Mouse (Mus musculus) kidney, embryonic 15.5 days (tissue): Measurements from ENCODE around the gene Fcnb. TPM values are rescaled to one million over a fixed set of nuclear protein-coding genes. Genes with fewer than 3 reads are reported as not detected.

Experiments
- ATAC-seq: fragments of 200-750 bp; cut with Nextera tagmentation; replicated peaks from 2 replicates; pipeline ENCODE4 v1.8.0; 2017; ENCODE audit warnings: moderate TSS enrichment; ENCODE audit not compliant: low FRiP score
- H3K27ac ChIP-seq: fragments of 300-500 bp; sonication (generic); 2 replicates; pipeline ENCODE4 v1.5.1; 2015; ENCODE audit warnings: mild to moderate bottlenecking, inconsistent platforms
- H3K27me3 ChIP-seq: fragments of 300-500 bp; sonication (generic); 2 replicates; pipeline ENCODE4 v1.6.1; 2015; ENCODE audit warnings: inconsistent platforms
- H3K36me3 ChIP-seq: fragments of 300-500 bp; sonication (generic); 2 replicates; pipeline ENCODE4 v1.6.1; 2015; ENCODE audit warnings: inconsistent platforms
- H3K4me1 ChIP-seq: fragments of 300-500 bp; sonication (generic); 2 replicates; pipeline ENCODE4 v1.6.1; 2015; ENCODE audit warnings: inconsistent platforms
- H3K4me2 ChIP-seq: fragments of 300-500 bp; sonication (generic); 2 replicates; pipeline ENCODE4 v1.6.1; 2015; ENCODE audit warnings: moderate library complexity, mild to moderate bottlenecking, inconsistent platforms
- H3K4me3 ChIP-seq: fragments of 300-500 bp; sonication (generic); replicated peaks from 2 replicates; pipeline ENCODE4 v1.5.1; 2015; ENCODE audit warnings: mild to moderate bottlenecking, inconsistent platforms
- H3K9ac ChIP-seq: fragments of 300-500 bp; sonication (generic); 2 replicates; pipeline ENCODE4 v1.6.1; 2015; ENCODE audit warnings: mild to moderate bottlenecking, inconsistent platforms
- H3K9me3 ChIP-seq: fragments of 300-500 bp; sonication (generic); replicated peaks from 2 replicates; pipeline ENCODE4 v1.6.1; 2016; ENCODE audit warnings: inconsistent platforms
- WGBS: fragments of 180-500 bp; shearing (Covaris S2); methylation state at CpG from one replicate; pipeline ENCODE4 v1.1.7; 2015; ENCODE audit warnings: mixed read lengths; 5-methylcytosine and 5-hydroxymethylcytosine counted together
- polyA plus RNA-seq: library from polyadenylated mRNA; unstranded; fragments of >200 nt; fragmentation: Nextera tagmentation; extraction: Ambion mirVana; gene quantifications from 2 replicates; pipeline ENCODE4 v1.2.1, GENCODE M21; 2015

Gene Fcnb
- 0.60 and 1.2 TPM in 2 replicates for polyA plus RNA-seq

DNA sequence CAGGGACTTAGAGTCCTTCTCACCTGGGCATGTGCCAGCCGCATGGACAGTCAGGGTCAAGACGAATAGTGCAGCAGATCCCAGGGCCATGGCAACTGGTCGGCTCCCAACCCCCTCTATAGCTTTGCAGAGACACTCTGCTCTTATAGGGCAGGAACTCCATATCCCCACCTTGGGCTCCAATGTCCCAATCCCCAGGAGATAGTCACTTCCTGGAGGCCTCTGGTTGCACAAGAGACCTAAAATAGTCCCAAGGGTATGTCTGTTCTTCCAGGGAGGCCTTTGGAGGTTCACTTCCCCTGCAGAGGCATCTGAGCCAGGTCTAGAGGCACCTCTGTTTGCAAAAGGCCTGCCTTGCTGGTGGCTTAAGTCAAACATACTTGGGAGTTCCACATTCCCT lies at the start of gene Fcnb:
Fcnb (minus strand) TSS at position 118 of the 400 bp plus-strand sequence.
- H3K4me1 ChIP-seq, result no peaks in the 10 kb centered on the region
- H3K4me3 ChIP-seq, result no peak within 1 kb of the TSS
- H3K4me2 ChIP-seq, result no peak within 1 kb of the TSS
- no peak within 1 kb of the TSS for H3K9ac ChIP-seq
- WGBS, result 87% methylated on average over 3 of the region's 3 CpGs
- H3K27ac ChIP-seq, result no peak within 1 kb of the TSS
- no peak for ATAC-seq
- no peaks in the 10 kb centered on the region for H3K36me3 ChIP-seq
- no peaks in the 10 kb centered on the region for H3K9me3 ChIP-seq
- no peaks in the 10 kb centered on the region for H3K27me3 ChIP-seq

DNA sequence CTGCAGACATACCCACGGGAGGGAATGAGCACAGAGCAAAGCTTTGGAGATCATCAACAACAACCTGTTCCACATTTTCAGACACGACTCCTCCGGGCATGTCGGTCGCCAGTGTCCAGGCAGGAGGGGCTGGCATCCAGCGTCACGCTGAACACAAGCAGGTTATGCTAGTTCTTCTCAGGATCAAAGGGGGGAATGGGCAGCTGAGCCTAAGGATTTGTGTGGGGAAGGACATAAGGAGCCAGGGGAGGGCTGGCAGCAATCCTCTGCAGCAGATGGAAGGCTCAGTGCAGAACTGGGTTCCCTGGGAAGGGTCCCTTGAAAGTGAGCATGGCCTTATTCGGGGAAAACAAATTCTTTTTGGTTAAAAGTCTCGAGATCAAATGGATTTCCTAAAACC lies 49.1 kb upstream of the Fcnb start:
- H3K27me3 ChIP-seq, result 0 out of 2 replicates have a peak, but pooled peaks cover 3% of the 10 kb centered on the region
- H3K9ac ChIP-seq, result no peak overlapping the region
- no peak for ATAC-seq
- peaks cover 7% of the 10 kb centered on the region for H3K4me1 ChIP-seq
- no peak overlapping the region for H3K4me2 ChIP-seq
- H3K36me3 ChIP-seq, result no peaks in the 10 kb centered on the region
- no peak overlapping the region for H3K27ac ChIP-seq
- H3K4me3 ChIP-seq, result no peak overlapping the region
- no peaks in the 10 kb centered on the region for H3K9me3 ChIP-seq
- 78% methylated on average over 9 of the region's 9 CpGs for WGBS

DNA sequence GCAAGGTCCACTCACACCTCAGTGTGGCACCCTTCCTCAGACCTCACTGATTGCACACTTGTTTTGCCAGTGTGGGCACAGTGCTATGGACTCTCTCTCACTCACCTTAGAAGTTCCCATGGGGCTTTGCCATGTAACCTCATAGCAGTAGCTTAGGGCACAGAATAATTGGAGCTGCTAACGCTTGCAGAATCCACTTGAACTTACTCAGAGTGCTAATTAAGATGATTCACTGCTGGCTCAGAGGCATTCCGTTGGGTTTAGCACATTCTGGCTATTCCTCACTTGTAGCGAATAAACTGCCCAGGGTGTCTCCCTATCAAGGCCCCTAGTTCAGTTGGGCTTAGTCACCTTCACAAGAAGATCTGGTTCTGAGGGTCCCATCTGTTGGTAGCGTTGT lies 47.4 kb upstream of the Fcnb start:
- Histone ChIP-seq H3K9ac (no peak overlapping the region), H3K9me3 (no peaks in the 10 kb centered on the region), H3K27me3 (0 out of 2 replicates have a peak, but pooled peaks cover 3% of the 10 kb centered on the region), H3K4me3 (no peak overlapping the region), H3K4me1 (no peaks in the 10 kb centered on the region), H3K36me3 (no peaks in the 10 kb centered on the region), H3K27ac (no peak overlapping the region), H3K4me2 (no peak overlapping the region)
- ATAC-seq, result no peak
- WGBS, result 63% methylated on average over 4 of the region's 4 CpGs

- H3K27ac ChIP-seq, result no peak overlapping the region
- no peak overlapping the region for H3K4me2 ChIP-seq
- H3K36me3 ChIP-seq, result no peaks in the 10 kb centered on the region
- ATAC-seq, result no peak
- H3K4me1 ChIP-seq, result no peaks in the 10 kb centered on the region
- 0 out of 2 replicates have a peak, but pooled peaks cover 3% of the 10 kb centered on the region for H3K9me3 ChIP-seq
- H3K27me3 ChIP-seq, result no peaks in the 10 kb centered on the region
- 62% methylated on average over 12 of the region's 12 CpGs for WGBS
- H3K4me3 ChIP-seq, result no peak overlapping the region
- no peak overlapping the region for H3K9ac ChIP-seq
These were observed 42.2 kb upstream of the Fcnb start for GRCm38 (mm10) chr2:28126763-28127438.

- Histone ChIP-seq H3K36me3 (no peaks in the 10 kb centered on the region), H3K9me3 (0 out of 2 replicates have a peak, but pooled peaks cover 3% of the 10 kb centered on the region), H3K4me2 (no peak overlapping the region), H3K4me3 (no peak overlapping the region), H3K27ac (no peak overlapping the region), H3K27me3 (no peaks in the 10 kb centered on the region), H3K9ac (no peak overlapping the region), H3K4me1 (no peaks in the 10 kb centered on the region)
- 71% methylated on average over 2 of the region's 2 CpGs for WGBS
- ATAC-seq, result no peak
These were observed 39.2 kb upstream of the Fcnb start for GRCm38 (mm10) chr2:28123910-28124309.

GRCm38 (mm10) chr2:28121309-28121708 lies 36.6 kb upstream of the Fcnb start:
- H3K4me3 ChIP-seq, result no peak overlapping the region
- ATAC-seq, result no peak

GRCm38 (mm10) chr2:28120342-28120741 lies 35.7 kb upstream of the Fcnb start:
- ATAC-seq, result no peak
- Histone ChIP-seq H3K27me3 (peaks cover 13% of the 10 kb centered on the region; the same call in 1 of the 2 replicates), H3K4me3 (no peak overlapping the region), H3K27ac (no peak overlapping the region), H3K36me3 (no peaks in the 10 kb centered on the region), H3K9ac (no peak overlapping the region), H3K4me1 (0 out of 2 replicates have a peak, but pooled peaks cover 5% of the 10 kb centered on the region), H3K4me2 (no peak overlapping the region), H3K9me3 (0 out of 2 replicates have a peak, but pooled peaks cover 3% of the 10 kb centered on the region)
- WGBS, result 93% methylated on average over 9 of the region's 9 CpGs

More at GRCm38 (mm10) chr2:28121309-28121708, 36.6 kb upstream of the Fcnb start:
- H3K4me1 ChIP-seq, result 0 out of 2 replicates have a peak, but pooled peaks cover 5% of the 10 kb centered on the region
- no peaks in the 10 kb centered on the region for H3K36me3 ChIP-seq
- H3K9ac ChIP-seq, result no peak overlapping the region
- 0 out of 2 replicates have a peak, but pooled peaks cover 3% of the 10 kb centered on the region for H3K9me3 ChIP-seq
- WGBS, result 65% methylated on average over 4 of the region's 4 CpGs
- H3K27ac ChIP-seq, result no peak overlapping the region
- no peak overlapping the region for H3K4me2 ChIP-seq
- peaks cover 11% of the 10 kb centered on the region; the same call in 1 of the 2 replicates for H3K27me3 ChIP-seq

GRCm38 (mm10) chr2:28118518-28119116 lies 33.9 kb upstream of the Fcnb start:
- H3K9ac ChIP-seq, result no peak overlapping the region
- no peak overlapping the region for H3K27ac ChIP-seq
- 0 out of 2 replicates have a peak, but pooled peaks cover 3% of the 10 kb centered on the region for H3K9me3 ChIP-seq
- 0 out of 2 replicates have a peak, but pooled peaks cover 5% of the 10 kb centered on the region for H3K4me1 ChIP-seq
- H3K27me3 ChIP-seq, result peaks cover 13% of the 10 kb centered on the region; the same call in 1 of the 2 replicates
- 61% methylated on average over 6 of the region's 6 CpGs for WGBS
- H3K4me2 ChIP-seq, result no peak overlapping the region
- H3K4me3 ChIP-seq, result no peak overlapping the region
- ATAC-seq, result no peak
- H3K36me3 ChIP-seq, result no peaks in the 10 kb centered on the region

DNA sequence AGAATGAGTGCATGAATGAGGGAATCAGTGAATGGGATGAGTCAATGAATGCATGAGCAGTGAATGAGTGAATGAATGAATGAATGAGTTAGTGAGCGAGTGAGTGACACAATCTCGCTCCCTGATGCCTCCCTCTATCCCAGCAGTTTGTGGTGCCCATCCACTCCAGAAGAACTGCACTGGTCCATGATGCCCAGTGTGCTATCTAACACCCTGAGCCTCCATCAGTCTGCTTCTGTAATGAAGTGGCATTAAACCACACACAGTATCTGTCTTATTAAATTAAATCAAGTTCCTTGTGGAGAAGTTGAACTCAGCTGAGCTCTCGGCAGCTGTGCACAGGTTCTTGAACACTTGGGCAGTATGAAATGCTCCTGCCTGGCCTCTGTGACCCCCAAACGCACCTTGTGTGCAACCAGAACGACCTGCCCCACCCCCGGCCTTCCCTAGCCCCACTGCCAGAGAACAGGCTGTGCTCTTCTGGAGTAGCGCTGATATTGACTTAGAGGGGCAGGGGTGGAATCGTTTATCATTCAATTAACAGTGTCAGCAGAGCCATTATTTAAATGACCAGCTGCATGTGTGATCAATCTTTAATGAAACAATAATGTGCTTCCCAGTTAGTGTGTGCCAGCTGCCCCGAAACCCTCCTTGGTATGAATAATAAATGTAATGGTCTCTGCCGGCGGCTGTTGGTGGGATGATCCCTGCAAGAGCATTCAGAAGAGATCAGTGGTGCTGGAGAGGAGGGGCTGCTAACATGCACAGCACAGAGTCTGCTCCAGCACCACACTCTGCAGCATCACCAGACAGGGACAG lies 33.0 kb upstream of the Fcnb start:
- Histone ChIP-seq H3K4me3 (no peak overlapping the region), H3K4me1 (0 out of 2 replicates have a peak, but pooled peaks cover 5% of the 10 kb centered on the region), H3K36me3 (no peaks in the 10 kb centered on the region), H3K27ac (no peak overlapping the region), H3K9ac (no peak overlapping the region), H3K9me3 (0 out of 2 replicates have a peak, but pooled peaks cover 2% of the 10 kb centered on the region), H3K4me2 (no peak overlapping the region), H3K27me3 (peaks cover 13% of the 10 kb centered on the region; the same call in 1 of the 2 replicates)
- WGBS, result 32% methylated on average over 11 of the region's 11 CpGs
- ATAC-seq, result no peak

DNA sequence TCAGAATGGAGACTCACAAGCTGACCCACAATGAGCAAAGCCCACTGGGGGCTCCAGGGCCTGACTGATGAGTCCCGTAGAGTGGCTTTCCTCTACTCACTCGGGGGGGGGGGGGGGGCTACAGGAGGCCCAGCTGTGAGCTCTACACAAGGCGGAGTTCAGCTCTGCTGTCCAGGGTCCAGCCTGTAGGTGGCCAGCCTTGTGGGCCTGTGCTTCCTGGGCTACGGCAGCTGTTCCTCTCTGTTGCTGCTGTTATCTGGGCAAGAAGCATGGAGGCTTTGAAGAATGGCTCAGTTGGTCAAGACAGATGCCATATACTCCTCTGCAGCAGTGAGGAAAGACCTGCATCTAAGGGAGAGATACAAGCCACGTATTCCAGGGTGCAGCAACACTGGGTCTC lies 24.1 kb upstream of the Fcnb start:
- Histone ChIP-seq H3K27me3 (no peaks in the 10 kb centered on the region), H3K9ac (no peak overlapping the region), H3K36me3 (no peaks in the 10 kb centered on the region), H3K27ac (no peak overlapping the region), H3K9me3 (no peaks in the 10 kb centered on the region), H3K4me3 (no peak overlapping the region), H3K4me2 (no peak overlapping the region), H3K4me1 (no peaks in the 10 kb centered on the region)
- WGBS, result 61% methylated on average over 5 of the region's 5 CpGs
- no peak for ATAC-seq

- WGBS, result 45% methylated on average over 2 of the region's 2 CpGs
- ATAC-seq, result no peak
- H3K9me3 ChIP-seq, result no peaks in the 10 kb centered on the region
- no peak overlapping the region for H3K4me2 ChIP-seq
- no peak overlapping the region for H3K27ac ChIP-seq
- no peak overlapping the region for H3K9ac ChIP-seq
- H3K27me3 ChIP-seq, result no peaks in the 10 kb centered on the region
- H3K36me3 ChIP-seq, result no peaks in the 10 kb centered on the region
- no peak overlapping the region for H3K4me3 ChIP-seq
- H3K4me1 ChIP-seq, result no peaks in the 10 kb centered on the region
These were observed 21.3 kb upstream of the Fcnb start for GRCm38 (mm10) chr2:28106002-28106401.

- H3K27ac ChIP-seq, result no peak overlapping the region
- H3K27me3 ChIP-seq, result peaks cover 13% of the 10 kb centered on the region
- WGBS, result 62% methylated on average over 2 of the region's 2 CpGs
- no peak for ATAC-seq
- no peak overlapping the region for H3K4me2 ChIP-seq
- no peaks in the 10 kb centered on the region for H3K36me3 ChIP-seq
- no peaks in the 10 kb centered on the region for H3K9me3 ChIP-seq
- peaks cover 6% of the 10 kb centered on the region for H3K4me1 ChIP-seq
- H3K4me3 ChIP-seq, result no peak overlapping the region
- H3K9ac ChIP-seq, result no peak overlapping the region
These were observed 19.0 kb upstream of the Fcnb start for GRCm38 (mm10) chr2:28103653-28104052.
